Mouse (Mus musculus): ENCODE results near the gene Eya2.

GRCm38 (mm10) chr2:165599566-165599965 lies 4.7 kb downstream of the Eya2 start:
- TF ChIP-seq CTCF (IDR thresholded peaks at IDR 0.05; ENCODE audit: low read depth) (no peak), EP300 (optimal IDR thresholded peaks at IDR 0.05) (no peak)
